Mouse (Mus musculus): Measurements from ENCODE around the gene Stk26.

The Stk26 gene

DNA sequence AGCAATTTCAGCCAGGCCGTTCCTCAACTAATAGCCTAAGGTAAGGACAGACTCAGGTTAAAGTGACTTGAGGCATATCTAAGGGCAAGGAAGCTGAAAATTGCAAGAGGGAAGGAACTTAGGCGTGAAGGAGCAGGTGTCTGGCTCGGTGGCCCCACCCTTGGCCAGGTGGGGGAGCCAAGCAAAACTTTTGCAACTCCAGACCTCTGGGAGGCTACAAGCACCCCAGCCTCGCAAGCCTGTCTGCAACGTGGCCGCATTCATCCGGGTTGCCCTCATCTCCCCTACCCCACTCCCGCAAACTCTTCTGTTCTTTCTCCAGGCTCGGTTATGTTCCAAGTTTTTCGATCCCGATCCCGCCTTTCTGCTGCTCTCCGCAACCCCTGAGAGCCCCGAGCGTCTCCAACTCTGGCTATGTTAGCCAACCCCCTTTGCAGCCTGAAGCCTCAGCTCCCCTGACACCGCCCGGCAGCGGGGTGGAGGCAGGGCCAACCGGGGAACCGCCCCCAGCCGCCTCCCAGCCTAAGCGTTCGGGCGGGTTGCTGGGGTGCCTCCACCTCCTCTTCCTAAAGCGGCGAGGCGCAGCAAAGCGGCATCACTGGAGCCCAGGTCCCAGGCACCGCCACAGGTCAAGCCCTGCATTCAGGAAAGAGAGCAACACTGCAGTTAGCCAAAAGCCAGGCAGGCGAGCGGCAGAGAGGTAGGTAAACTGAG lies at the start of gene Stk26:
Stk26 (plus strand) TSS at position 201 of the 714 bp plus-strand sequence.
- DNase-seq (ENCODE audit: low read depth) = peak; percentile 84

DNA sequence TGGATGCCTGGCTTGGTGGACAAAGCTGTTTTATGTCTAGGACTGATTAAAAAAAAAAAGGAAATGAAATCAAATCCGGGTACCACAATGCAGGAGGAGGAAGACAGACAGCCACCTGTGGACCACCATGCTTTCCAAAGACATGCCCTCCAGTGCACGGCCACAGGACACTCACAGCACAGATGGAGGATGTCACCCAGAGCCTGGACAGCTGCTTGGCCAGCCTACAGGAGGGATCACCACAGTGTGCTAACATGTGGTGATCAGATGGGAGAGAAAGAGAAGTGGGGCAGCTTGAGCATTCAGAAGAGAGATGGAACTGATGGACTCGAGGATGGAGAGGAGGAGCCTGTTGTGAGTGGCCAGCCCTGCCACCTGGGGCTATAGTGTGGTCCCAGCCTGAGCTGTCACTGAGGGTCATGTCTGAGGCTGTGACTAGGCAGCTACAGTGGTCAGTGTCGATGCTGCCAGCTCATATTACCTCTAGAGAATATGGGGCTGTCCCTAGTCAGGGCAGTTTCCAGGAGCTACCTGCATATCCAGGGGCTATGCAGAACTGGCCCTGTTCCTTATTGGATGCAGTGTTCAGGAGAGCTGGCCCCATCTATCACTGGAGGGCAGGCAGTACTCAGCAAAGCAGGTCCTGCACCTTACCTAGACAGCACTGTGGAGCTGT lies 47.7 kb upstream of the Stk26 start:
- no peak for DNase-seq (ENCODE audit: low read depth)

DNA sequence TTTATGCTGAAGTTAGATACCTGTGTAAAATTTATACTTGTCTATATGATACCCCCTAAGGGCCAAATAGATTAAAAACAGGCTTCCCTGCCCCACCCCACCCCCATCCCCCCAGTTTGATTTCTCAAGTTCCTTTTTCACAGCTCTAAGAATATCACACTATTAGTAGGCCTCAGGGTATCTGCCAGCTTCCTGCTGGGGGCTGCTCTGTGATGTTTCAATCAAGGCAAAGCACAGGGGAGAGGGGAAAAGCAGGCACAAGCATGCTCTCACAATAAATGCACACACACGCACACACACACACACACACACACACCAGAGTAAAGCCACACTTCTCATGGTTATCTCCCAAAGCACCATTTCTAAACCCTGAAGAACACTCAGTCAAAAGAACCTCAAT lies 43.0 kb upstream of the Stk26 start:
- no peak for DNase-seq (ENCODE audit: low read depth)

DNA sequence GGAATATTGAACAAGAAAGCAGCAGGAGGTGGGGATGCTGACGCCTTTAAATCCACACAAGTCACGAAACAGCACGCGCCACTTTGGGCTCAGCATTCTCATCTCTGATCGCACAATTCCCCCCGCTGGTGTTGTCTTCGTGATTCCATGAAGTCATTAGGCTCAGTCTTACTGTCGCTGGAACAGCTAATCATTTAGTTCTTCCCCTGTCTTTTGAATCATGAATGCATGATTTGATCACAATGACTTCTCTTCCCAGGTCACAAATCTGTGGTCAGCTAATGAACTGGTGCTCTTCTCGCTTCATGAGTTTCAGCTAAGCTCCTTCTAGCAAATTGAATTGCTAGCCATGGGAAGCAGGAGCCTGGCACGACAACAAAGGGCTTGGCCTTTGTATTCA lies 42.3 kb upstream of the Stk26 start:
- no peak for DNase-seq (ENCODE audit: low read depth)

DNA sequence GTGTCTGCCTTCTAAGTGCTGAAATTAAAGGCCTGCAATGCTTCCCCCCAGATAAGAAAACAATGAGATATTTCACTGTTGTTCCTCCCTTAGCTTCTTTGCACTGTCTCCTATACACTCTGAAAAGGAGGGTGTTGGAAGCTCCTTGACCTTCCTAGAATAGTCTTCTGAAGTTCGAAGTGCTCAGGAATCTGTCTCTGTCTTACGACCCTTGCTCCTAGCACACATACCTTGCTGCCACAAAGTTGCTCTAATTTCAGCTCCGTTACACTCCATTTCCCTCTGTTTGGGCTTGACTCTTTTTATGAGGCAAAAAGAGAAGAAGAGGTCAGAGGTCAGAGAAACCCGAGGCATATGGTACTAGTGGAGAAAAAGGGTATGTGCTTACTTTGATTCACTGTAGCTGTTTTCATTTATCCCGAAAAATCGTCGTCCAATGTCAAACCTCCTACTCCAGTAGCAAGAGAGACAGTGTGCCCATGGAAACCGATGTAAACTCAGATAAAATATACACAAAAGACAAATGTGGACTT lies 41.1 kb upstream of the Stk26 start:
- DNase-seq (ENCODE audit: low read depth) = no peak

DNA sequence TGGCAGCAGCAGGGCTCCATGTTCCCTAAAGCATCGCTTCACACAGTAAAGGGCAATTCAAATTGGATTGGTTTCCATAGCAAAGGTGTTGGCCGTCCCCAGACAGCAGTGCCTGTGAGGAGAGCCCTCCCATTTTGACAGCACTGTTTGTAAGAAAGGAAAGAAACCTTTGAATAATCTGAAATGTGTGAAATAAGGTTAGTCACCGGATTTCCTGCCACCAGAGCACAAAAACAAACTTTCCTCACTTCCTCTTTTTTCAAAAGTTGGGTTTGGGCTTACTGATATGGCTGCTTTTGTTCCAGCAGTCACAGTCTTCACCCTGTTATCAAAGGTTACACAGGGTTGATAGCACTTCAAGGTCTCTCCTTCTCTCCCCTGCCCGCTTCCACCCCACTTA lies 35.2 kb upstream of the Stk26 start:
- DNase-seq (ENCODE audit: low read depth) = peak; percentile 67

DNA sequence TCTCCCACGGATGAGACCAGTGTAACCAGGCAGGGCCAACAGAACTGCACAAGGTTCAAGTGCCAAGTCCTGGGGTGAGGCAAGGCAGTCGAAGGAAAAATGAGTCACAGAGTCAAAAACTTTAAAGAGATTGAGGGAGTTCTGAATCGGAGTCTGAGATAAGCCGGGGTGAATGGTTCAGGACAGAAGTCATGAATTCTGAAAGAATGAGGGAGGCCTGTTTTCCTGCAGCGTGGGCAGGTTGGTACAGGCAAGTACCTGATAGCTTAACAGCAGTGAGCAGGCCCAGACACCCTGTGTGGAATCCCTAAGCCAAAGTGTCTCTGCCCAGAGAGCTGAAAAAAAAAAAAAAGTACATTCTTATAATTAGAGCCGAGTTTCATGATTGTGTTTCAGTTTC lies 17.0 kb upstream of the Stk26 start:
- no peak for DNase-seq (ENCODE audit: low read depth)

DNA sequence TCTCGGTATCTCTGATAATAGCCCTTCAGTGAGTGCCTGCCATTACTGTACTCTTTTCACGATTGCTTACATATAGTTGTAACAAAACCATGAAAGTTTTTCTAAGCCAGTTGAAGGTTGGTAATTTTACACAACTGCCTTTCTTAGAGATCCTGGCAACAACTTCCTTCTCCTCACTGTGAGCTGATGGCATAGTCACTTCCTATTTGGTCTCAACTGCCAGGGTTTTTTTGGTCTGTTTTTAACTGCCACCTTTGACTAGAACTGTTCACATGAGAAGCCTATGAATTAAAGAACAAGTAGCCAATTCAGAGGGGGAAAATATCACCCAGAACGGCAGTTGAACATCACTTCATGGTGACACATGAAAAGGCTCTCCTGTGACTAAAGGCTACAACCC lies 5.3 kb upstream of the Stk26 start:
- no peak for DNase-seq (ENCODE audit: low read depth)

DNA sequence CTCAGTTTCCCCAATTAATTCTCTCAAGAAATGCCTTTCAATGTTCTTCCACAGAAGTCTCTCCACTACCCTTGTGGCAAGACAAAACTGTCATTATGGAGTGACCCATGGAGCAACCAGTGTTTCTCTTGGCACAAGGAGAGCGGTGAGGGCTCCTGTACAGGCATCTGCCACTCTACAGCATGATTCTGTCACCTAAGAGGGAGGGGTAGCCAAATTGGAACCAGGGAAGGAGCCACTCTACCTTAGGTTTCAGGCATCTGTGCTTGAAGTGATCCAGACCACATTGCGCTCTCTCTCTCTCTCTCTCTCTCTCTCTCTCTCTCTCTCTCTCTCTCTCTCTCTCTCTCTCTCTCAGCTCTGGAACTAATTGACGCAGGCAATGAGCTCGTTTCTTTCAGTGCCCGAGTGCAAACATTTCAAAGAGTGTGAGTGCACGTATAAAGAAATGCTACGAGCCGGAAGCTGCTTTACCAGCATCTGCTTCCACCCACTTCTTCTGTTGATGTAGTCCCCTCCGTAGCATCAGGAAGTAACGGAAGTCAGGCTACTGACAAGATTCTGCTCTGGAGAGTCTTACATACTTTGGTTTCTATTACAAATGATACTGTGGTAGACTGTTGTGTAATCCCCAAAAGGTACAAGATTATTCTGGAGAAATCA lies 4.7 kb upstream of the Stk26 start:
- peak; percentile 84 for DNase-seq (ENCODE audit: low read depth)

DNA sequence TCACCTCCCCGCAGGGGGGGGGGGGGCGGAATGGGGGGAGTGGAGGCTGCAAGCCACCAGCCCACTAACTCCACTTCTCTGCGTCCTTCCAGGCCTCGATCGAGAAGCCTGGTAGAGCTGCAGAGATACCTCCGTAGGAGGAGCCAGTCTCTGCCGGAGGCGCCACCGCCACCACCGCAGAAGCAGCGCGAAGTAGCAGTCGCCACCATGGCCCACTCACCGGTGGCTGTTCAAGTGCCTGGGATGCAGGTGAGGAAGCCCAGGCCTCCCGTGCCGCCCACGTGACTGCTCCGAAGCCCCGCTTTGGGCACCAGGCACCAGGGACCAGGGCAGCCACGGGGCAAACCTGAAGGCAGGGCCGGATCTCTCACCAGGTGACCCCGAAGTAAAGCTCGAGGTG lies 740 bp downstream of the Stk26 start:
- no peak for DNase-seq (ENCODE audit: low read depth)

DNA sequence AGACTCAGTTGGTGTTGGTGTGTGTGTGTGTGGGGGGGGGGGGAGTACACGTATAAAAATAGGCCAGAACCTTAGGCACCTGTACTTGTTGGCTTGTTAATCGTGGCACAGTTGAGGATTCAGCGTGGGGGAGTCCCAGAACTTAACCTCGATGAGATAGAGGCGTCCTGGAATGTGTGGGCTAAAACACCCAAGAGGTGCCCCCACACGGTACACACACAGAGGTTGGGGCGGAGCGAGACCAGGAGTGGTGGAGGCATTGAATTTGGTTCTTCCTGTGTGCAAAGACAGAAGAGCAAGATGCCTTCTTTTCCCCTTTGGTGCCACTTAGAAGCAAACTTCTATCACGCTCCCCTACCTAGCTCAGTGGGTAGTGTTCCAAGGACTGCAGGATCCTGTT lies 1.2 kb downstream of the Stk26 start:
- peak; percentile 62 for DNase-seq (ENCODE audit: low read depth)

DNA sequence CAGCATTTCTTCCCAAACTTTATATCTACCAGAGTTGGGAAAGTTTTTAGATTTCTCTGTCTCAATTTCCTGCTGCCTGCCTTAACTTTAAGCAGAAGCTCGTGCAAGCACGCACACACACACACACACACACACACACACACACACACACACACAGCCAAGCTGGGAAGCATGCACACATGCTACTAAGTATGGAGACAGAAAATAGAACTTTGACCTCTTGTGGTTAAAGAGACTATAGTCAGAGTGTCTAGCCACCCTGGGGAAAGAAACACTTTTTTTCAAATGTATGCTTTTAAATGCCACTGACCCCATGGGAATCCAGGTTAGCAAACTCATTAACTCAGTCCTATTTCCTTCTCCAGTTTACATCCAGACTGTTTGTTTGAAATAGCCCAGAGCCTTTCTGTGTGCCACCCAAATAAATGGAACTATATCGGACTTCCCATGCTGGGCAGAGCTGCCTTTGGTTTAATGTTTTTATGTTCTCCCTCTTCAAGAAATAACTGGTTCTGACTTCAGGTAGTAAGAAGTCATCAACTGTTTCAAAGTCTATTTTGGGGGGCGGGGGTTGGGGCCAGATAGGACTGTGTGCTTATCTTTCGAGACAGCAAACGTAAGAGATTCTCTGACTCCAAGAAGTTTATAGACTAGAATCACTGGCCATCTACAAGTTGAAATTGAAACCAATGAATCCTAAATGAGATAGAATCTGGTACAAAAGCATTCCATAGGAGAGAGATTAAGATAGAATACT lies 9.8 kb downstream of the Stk26 start:
- no peak for DNase-seq (ENCODE audit: low read depth)

DNA sequence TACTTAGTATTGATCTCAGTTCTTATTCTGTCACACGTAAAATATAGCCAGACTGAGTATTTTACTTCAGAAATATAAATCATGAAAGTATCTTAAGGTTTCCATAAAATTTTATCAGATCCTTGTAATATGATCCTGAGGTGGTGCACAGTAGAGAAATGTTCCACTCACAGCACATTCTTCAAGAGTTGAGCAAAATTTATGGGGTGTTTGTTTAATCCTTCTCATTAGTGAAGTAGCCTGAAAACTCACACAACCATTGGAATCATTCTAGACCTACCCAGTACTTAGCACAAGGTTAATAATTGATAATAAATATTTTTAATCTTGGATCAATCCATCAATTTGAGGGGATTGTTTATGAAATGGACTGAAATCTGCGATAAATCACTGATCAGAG lies 22.9 kb downstream of the Stk26 start:
- DNase-seq (ENCODE audit: low read depth) = no peak

DNA sequence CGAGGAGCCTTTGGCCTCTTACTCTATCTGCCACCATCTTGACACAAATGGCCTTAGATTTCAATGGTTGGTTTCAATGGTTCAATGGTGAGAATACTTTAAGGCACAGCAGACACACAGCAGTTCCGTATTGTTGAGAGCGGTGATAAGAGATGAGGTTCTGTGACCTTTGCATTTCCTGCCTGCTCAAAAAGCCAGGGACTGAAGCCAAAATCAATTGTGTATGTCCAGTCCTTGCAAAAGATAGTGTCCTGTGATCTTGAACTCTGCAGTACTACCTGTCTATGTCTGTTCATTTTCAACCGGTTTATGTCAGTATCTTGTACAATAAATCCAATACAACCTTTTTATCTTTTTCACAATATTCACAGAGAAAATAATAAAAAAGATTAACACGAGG lies 23.9 kb downstream of the Stk26 start:
- no peak for DNase-seq (ENCODE audit: low read depth)

DNA sequence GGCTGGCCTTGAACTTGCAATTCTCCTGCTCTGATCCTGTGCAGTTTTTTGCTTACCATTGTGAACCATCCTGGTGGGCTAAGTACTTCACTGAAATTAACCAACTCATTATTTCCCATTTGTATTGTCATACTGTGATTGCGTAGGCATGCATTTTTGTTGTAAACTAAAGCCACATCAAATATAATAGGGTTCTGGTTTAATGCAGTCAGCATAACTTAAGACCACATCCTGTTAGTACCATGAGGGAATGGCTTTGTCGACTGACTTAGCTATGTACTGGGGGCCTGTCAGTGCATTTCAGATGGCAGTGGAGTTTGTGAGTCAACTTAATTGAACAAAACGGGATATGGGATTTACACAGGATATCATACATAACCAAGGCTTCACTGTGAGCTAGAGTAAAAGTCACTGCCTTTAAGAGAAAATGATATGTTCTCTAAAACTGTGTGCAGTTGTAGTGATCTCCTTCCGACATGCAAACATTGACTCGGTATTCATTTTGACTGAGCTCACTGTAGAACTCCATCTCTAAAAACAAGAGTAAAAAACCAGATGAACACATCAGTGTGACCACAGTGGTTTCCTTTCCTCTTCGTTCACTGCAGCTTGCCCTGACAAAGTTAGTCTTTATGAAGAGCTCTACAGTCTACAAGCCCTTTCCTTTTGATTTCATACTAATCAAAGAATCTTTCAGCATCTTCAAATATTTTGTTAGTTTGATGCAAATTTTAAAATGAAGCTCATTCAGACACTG lies 33.6 kb downstream of the Stk26 start:
- peak; percentile 76 for DNase-seq (ENCODE audit: low read depth)

DNA sequence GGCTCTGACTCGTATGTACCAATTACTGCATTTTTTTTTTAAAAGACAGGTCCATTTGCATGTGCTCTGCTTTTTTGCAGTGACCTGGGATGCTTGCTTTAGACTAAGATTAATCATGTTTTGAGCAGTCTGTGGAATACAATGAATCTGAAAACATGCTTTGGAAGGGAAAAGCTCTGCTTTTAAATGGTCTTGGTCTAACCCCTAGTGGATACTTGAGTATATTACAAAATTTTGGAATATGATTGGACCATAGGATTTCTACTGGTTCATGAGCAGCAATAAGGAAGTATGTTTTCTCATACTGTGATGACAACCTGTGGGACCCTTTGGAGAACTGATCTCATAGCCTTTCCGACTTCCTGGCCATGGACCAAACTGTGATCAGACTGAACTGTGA lies 47.2 kb downstream of the Stk26 start:
- peak; percentile 5 for DNase-seq (ENCODE audit: low read depth)

DNA sequence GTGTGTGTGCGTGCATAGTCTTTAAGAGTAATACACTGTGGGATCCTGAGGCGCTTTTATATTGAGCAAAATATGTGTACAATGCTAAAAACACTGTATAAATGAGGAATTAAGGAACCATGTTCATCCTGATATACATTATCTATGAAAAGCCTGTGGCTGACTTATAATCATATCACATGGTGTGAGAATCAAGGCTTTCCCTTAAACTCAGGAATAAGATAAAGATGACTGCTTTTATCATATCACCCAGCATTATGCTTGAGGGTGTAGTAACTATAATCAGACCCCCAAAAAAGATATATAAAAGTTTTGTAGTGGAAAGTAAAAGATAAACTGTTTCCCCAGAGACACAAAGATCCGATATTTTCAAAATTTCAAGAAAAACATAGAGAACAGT lies 62.6 kb downstream of the Stk26 start:
- DNase-seq (ENCODE audit: low read depth) = no peak

DNA sequence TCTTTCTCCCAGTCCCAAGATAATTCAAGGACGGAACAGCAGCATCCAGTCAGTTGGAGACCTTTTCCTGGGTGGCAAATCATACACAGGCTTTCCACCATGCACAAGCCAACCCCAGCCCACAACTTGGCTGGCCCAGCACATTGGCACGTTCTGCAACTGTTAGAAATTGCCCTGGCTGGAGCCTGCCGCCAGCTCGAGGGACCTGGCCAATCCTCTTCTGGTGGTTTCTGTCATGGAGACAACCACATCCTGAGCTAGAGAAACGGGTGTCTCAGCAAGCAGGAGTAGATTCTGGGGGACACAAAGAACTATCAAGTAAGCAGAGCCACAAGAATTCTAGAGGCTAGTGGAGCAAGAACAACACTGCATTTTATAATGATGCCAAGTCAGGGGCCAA lies 69.1 kb downstream of the Stk26 start:
- no peak for DNase-seq (ENCODE audit: low read depth)

DNA sequence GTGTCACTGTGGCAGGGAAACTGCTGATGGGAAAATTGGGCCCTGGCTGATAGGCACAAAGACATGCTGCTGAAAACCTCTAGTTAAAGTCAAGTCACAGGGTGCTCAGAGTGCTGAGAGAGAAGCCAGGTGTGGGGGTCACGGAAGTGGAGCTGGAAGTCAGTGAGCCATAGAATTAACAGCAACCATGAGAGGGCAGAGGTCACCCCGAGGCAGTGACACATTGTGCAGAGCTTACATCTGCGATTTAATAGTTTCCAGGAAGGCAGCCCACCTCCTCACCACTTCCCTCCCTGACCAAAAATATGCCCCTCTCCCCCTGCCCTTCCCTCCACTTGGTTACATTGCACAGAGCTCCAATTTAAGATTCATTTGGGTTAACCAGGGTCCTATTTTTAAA lies 76.5 kb downstream of the Stk26 start:
- DNase-seq (ENCODE audit: low read depth) = no peak

DNA sequence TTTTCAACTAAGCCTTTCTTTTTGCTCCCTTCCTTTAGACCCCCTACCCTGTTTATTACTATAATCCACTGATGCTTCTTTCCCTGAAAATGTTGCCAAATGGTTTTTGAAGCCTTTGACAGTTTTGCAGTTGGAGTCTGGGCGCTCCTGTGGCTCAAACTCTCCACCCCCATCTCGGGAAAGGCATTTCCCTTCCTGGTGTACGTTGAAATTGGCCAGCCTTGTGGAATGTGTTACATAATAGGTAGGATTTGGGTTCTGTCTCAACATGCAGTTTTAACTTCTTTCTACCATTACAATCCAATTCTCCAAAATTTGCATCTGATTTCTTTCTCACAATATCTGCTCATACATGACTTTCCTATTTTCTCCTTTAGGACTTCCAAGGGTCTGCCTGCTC lies 77.9 kb downstream of the Stk26 start:
- DNase-seq (ENCODE audit: low read depth) = no peak

DNA sequence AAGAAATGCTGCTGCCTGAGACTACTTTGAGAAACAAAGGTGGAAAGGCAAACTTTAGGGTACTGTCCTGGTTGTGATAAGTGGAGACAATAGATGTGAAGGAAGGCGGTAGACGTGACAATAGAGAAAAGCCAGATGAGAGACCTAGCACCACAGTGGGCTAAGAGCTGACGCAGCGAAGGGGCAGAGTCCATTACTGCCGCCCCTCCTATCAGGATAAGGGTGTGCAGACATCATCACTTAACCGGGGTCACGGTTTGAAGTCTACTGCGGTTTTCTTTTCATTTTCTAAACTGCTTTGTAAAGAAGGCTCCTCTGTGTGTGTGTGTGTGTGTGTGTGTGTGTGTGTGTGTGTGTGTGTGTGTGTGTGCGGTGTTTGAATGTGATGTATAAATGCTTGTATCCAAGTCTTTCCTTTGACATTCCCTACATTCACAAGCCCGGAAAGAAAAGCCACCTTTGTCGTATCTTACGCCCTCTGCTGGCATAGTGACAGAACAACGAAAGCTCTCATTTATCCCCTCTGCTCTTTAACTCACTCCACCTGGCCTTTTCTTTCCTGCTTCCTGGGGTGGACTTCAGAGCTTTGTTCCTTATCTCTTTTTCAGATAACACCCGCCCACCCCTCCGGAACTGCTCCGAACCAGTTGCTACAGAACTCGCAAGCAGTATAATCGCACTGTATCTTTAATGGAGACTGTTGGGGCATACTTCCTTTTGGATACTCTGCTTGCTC lies 84.0 kb downstream of the Stk26 start:
- DNase-seq (ENCODE audit: low read depth) = peak; percentile 42

Measured in naive thymus-derived CD4-positive, alpha-beta T cell, adult 2 months (primary cell).